Mouse (Mus musculus) cerebellum, postnatal 10 days (tissue): Measurements from ENCODE around the gene Ehmt1.

ENCODE experiments used
- DNase-seq, 2 experiments: peaks; one replicate each; pipeline ENCODE4 v3.0.0; 2021; ENCODE audit warnings: mixed read lengths in 2 of 2

Ehmt1 gene

GRCm38 (mm10) chr2:24910481-24910880, 8.9 kb downstream of the Ehmt1 start:
- no peak for DNase-seq

- no peak for DNase-seq
These were observed 13.7 kb downstream of the Ehmt1 start for GRCm38 (mm10) chr2:24905653-24906155.

GRCm38 (mm10) chr2:24904823-24905652, 14.4 kb downstream of the Ehmt1 start:
- DNase-seq, result no peak

- DNase-seq, result no peak
These were observed 16.4 kb downstream of the Ehmt1 start for GRCm38 (mm10) chr2:24902999-24903398.

DNA sequence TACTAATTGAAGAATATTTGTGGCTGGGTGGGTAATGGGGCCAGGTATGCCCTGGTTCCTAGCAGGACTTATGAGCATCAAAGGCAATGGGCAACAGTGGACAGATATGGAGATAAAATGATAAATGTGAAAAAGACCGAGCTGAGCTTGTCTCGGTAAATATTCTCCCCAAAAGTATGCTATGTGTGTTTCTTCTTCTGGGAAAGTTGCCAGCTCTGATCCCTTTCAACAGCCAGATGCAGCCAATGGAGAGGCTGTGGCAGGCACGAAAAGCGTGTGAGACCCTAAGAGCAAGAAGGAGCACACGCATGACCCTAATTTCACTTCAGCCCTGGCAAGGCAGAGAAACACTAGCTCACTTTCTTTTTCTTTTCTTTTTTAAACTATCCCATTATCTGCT, 18.4 kb downstream of the Ehmt1 start:
- DNase-seq, result no peak

DNA sequence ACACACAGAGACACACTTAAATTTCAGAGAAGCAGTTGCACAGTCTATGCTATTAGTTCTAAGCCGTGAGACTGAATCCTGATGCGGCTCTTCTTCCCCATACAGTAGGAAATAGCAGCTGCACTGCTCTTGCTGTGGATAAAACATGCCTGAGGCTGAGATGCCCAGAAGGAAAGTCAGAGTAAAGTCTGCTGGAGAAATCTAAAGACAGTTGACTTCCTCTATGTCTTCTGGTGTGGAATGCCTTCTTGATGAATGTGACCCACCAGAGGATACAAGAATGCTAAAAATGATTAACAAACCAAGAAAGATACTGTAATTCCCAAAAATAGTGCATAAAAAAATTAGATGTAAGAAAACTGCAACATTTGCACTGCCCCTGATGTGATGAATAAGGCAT, 20.1 kb downstream of the Ehmt1 start:
- no peak for DNase-seq

DNA sequence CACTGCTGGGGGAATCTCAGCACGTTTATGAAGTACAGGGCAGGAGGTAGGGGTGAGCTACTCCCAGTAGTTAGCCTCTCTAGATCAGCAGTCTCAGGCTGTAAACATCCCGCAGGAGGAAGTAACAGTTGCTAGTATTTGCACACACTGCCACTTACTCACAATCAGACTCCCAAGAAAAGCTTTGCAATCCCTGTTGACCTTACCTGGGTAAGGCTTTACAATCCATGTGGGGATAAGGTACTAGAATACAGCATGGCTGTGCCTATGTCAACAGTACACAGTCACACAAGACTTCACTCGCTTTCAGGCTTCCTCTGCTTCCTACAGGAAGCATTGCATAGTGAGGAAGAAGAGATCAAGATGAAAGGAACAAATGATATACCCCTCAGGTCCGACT, 22.7 kb downstream of the Ehmt1 start:
- DNase-seq, result no peak

DNA sequence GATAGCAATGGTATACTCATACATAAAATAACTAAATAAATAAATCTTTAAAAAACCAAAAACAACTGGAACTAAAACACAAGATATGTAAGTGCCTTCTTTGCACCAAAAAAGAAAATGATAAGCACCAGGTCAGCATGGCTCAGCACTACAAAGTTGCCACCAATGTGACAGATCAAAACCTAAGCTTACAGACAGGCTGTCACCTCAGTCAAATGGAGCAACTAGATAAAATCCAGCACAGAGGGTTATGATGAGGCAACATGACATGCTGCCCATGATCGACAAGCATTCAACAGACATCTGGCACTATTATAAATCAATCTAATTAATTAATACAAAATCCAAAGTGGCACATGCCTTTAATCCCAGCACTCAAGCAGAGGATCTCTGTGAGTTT, 25.2 kb downstream of the Ehmt1 start:
- DNase-seq, result no peak

DNA sequence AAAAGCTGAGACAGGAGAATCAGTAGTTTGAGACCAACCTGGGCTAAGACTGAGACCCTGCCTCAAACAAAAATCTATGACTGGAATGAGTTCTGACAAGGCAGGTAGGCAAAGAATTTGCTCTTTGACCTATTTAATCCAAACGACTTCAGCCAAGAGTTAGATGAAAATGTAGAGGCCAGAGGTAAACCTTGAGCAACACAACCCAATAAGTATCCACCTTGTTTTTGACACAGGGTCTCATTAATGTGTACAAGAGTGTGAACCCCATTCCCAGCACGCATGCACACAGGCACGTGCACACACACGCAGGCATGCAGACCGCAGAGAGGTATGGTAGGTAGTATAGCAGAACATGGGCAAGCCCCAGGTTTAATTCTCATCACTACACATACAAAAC, 27.1 kb downstream of the Ehmt1 start:
- no peak for DNase-seq

GRCm38 (mm10) chr2:24890541-24891447, 28.6 kb downstream of the Ehmt1 start:
- no peak for DNase-seq

DNA sequence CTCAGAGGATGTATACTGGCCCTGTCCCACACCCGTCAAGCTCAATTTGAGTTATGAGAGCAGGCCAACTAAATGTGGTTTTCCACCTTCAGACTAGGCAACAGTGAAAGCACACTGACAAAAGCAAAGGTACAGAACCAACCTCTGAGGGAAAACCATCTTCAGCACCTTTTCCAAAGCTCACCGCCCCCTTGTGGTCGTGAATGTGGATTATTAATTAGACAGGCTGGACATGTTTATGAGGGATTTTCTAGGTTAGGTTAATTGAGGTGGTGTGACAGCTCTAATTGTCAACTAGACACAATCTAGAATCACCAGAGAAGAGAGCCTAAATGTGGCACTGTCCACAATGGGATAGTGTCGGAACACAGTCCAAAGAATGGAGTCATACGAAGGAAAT, 30.5 kb downstream of the Ehmt1 start:
- DNase-seq, result peak; percentile 45 to 57

- DNase-seq, result peak; percentile 11 to 12
These were observed 38.7 kb downstream of the Ehmt1 start for GRCm38 (mm10) chr2:24880686-24881085.

- peak in 1 of 2 experiments; percentile 11 for DNase-seq
These were observed 48.5 kb downstream of the Ehmt1 start for GRCm38 (mm10) chr2:24870952-24871351.

DNA sequence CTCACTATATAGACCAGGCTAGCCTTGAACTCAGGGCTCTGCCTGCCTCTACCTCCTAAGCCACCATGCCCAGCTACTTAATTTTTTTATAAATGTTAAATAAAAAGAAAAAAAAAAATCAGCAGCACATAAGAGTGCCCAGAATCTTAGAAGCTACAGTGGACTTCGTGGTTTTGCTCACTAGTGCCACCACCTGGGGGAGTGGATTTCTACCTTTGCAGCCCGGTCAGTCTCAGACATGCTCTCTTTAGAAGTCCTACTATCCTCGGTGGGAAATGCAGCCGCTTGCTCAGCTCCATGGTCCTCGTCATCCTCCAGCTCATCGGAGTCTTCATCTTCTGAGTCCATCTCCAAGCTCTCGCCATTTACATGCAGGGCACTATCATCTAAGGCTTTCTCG, 56.4 kb downstream of the Ehmt1 start:
- DNase-seq, result peak; percentile 30 to 36

DNA sequence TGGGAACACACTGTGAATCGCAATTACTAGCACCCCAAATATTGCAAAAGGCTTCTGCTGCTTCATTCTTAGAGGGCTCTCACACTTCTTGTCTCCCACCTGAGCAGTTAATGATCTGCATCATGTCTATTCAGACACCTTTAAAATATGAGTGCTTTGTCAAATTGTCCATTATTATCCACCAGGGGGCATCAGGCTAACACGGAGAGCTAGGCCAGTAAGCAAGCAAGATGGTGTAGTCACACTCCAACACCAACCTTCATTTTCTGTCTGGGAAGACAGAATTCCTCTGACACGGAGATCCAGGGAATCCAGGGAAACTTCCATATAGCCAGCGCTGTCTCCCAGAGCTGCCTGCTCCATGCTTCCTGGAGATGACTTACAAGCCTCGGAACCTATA, 67.0 kb downstream of the Ehmt1 start:
- peak; percentile 44 to 74 for DNase-seq

DNA sequence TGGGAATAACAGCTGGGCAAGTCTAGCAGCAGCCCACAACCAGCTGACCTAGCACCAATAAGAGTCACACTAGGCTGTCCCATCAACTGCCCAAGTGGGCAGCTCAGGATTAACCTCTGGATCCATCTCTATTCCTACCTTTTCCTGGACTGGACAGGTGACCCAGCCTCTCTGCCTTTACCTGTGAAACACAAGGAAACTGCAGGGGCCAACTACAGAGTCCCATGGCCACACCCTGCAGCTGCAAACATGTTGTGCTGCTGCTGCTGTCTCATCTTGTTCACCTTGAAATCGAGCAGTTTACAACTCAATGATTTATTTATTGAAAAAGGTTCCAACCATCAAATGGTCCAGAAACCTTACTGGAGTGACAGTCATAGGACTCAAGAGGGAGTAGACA, 72.9 kb downstream of the Ehmt1 start:
- DNase-seq, result no peak

- DNase-seq, result no peak
These were observed 74.2 kb downstream of the Ehmt1 start for GRCm38 (mm10) chr2:24845256-24845655.

DNA sequence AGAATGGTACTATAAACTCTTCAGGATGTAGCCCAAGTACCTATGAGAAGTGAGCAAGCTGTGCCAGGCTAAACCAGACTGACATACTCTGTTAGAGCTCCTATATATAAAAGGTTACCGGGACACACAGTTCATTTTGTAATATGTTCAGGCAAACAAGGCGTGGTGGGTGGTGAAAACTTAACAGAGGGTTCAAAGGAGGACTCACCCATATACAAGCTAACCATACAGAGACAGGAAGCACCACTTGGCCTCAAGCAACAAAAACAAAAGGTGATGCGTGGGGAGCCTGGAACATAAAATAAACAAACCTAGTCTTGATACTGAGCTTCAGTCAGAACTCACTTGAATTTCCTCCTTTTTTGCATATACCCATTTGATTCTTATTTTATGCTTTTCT, 88.8 kb downstream of the Ehmt1 start:
- DNase-seq, result no peak

- DNase-seq, result no peak
These were observed 109.7 kb downstream of the Ehmt1 start for GRCm38 (mm10) chr2:24809746-24810145.

GRCm38 (mm10) chr2:24807691-24808090, 111.7 kb downstream of the Ehmt1 start:
- peak; percentile 9 to 44 for DNase-seq

- DNase-seq, result no peak
These were observed 112.4 kb downstream of the Ehmt1 start for GRCm38 (mm10) chr2:24807036-24807435.

DNA sequence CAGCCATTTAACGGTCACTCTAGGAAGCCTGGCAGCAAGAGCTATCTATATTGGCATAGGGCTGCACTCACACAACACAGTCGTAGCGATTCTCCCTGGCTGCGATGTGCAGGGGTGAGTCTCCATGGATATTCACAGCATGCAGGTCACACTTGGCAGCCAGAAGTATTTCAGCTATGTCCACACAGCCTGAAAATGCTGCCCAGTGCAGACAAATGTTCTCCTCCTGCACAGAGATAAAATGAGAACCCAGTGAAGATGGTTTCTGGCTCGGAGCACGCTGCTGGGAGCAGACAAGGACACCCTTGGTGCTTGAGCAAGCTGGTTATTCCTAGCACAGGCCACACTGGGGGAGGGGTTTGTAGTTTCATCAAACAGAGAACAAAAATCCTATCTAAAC, 113.3 kb downstream of the Ehmt1 start:
- peak; percentile 6 to 13 for DNase-seq

- no peak for DNase-seq
These were observed 113.8 kb downstream of the Ehmt1 start for GRCm38 (mm10) chr2:24805621-24806020.
